Comparison of ENCODE assay signal across 9 mouse cellular contexts in the genomic region with DNA sequence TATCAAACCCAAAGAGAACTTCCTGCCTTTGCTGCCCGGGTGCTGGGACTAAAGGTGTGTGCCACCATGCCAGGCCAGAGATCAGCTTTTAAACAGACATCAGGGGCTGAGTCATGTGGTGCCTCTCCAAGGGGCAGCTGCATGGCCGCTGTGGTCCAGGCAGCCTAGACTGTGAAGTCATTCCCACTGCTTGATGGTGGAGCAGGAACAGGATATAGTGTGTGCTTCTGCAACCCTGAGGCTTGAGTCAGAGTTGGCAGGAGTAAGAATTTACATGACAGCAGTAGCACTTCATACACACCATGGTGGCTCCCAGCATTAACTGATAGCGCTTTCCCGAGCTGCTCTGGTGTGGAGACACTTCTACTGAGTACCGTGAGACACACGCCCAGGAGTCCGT.
A peak's percentile ranks its signal among the peaks of the same experiment; 100 is the strongest.
DNase-seq lines count a peak whose midpoint lies in the region; ATAC-seq and TF ChIP-seq lines count a peak whose summit lies in the region.
"Had no signal": no experiment of that assay in that cellular context is flagged by ENCODE, and none has a peak within 500 bp of the region (broad histone marks: within the 10 kb centered on the region; RNA-seq: fewer than 3 reads in every experiment).

No protein-coding gene starts in this region.

- TF ChIP-seq CTCF in C2C12 (IDR thresholded peaks at IDR 0.05; ENCODE audit: control insufficient read depth, insufficient read depth, insufficient read length) = no peak

- no peak overlapping the region for H3K4me3 ChIP-seq in intestine, embryonic 14.5 days (ENCODE audit: low read depth, low read length)
- H3K4me3 ChIP-seq in intestine, embryonic 15.5 days (replicated peaks) = no peak overlapping the region
- no peak overlapping the region for H3K4me3 ChIP-seq in C2C12 (ENCODE audit: insufficient read depth, poor library complexity, severe bottlenecking)
- no peak overlapping the region for H3K4me3 ChIP-seq in midbrain, embryonic 13.5 days (replicated peaks)
- H3K4me3 ChIP-seq: layer of hippocampus, adult 2 months had no signal

- no peaks in the 10 kb centered on the region for H3K27me3 ChIP-seq in intestine, embryonic 14.5 days (replicated peaks; ENCODE audit: control insufficient read depth, insufficient read depth, low read length)
- no peaks in the 10 kb centered on the region for H3K27me3 ChIP-seq in intestine, embryonic 15.5 days (replicated peaks)
- no peaks in the 10 kb centered on the region for H3K27me3 ChIP-seq in C2C12 (ENCODE audit: control insufficient read depth, insufficient read depth, insufficient read length)
- no peaks in the 10 kb centered on the region for H3K27me3 ChIP-seq in midbrain, embryonic 13.5 days

- 64% methylated on average over 7 of the region's 7 CpGs for WGBS in intestine, embryonic 14.5 days
- 62% methylated on average over 7 of the region's 7 CpGs for WGBS in intestine, embryonic 15.5 days
- WGBS in midbrain, embryonic 13.5 days = 88% methylated on average over 7 of the region's 7 CpGs

- peaks cover 57% of the 10 kb centered on the region for H3K4me1 ChIP-seq in intestine, embryonic 14.5 days (replicated peaks; ENCODE audit: control insufficient read depth, insufficient read depth, low read length)
- H3K4me1 ChIP-seq in intestine, embryonic 15.5 days (replicated peaks) = peaks cover 65% of the 10 kb centered on the region
- H3K4me1 ChIP-seq in midbrain, embryonic 13.5 days (replicated peaks) = peaks cover 34% of the 10 kb centered on the region

- H3ac ChIP-seq in C2C12 (ENCODE audit: control insufficient read depth, insufficient read length, low read depth) = no peak overlapping the region

- no peak overlapping the region for H3K4me2 ChIP-seq in intestine, embryonic 14.5 days (ENCODE audit: low read length)
- H3K4me2 ChIP-seq in intestine, embryonic 15.5 days (replicated peaks) = no peak overlapping the region
- no peak overlapping the region for H3K4me2 ChIP-seq in midbrain, embryonic 13.5 days (replicated peaks)

- peaks cover 72% of the 10 kb centered on the region for H3K79me2 ChIP-seq in C2C12 (ENCODE audit: control insufficient read depth, insufficient read depth)

- no peak for ATAC-seq in intestine, embryonic 14.5 days (replicated peaks; ENCODE audit: low FRiP score, low TSS enrichment, low read depth)
- no peak for ATAC-seq in intestine, embryonic 15.5 days
- no peak for ATAC-seq in midbrain, embryonic 13.5 days

- H3K79me3 ChIP-seq in C2C12 (ENCODE audit: low read depth) = peaks cover 26% of the 10 kb centered on the region

- H3K9me3 ChIP-seq in intestine, embryonic 14.5 days (ENCODE audit: control insufficient read depth, low read length) = no peaks in the 10 kb centered on the region
- H3K9me3 ChIP-seq in intestine, embryonic 15.5 days = no peaks in the 10 kb centered on the region
- no peaks in the 10 kb centered on the region for H3K9me3 ChIP-seq in midbrain, embryonic 13.5 days

- H3K27ac ChIP-seq in intestine, embryonic 14.5 days (ENCODE audit: low read depth) = peak overlapping the region; percentile 47; the same call in 1 of the 2 replicates
- H3K27ac ChIP-seq in intestine, embryonic 15.5 days = no peak overlapping the region
- no peak overlapping the region for H3K27ac ChIP-seq in midbrain, embryonic 13.5 days
- H3K27ac ChIP-seq: layer of hippocampus, adult 2 months had no signal

- no peak for DNase-seq in intestine, embryonic 14.5 days (ENCODE audit: low spot score)
- peak; percentile 70 for DNase-seq in NIH3T3 (ENCODE audit: low read depth)
- DNase-seq in lung, postnatal 14 days = peak; percentile 47
- DNase-seq in retina, postnatal 1 day = no peak
- DNase-seq: cerebellum, adult 18-20 months had no signal

- H3K9ac ChIP-seq in intestine, embryonic 14.5 days (ENCODE audit: low read length) = no peak overlapping the region
- no peak overlapping the region for H3K9ac ChIP-seq in intestine, embryonic 15.5 days
- H3K9ac ChIP-seq in midbrain, embryonic 13.5 days (replicated peaks) = no peak overlapping the region

- peaks cover 49% of the 10 kb centered on the region for H3K36me3 ChIP-seq in intestine, embryonic 14.5 days (ENCODE audit: control insufficient read depth, insufficient read depth, low read length)
- H3K36me3 ChIP-seq in intestine, embryonic 15.5 days = peaks cover 11% of the 10 kb centered on the region; the same call in 1 of the 2 replicates
- peaks cover 44% of the 10 kb centered on the region for H3K36me3 ChIP-seq in C2C12 (ENCODE audit: control insufficient read depth, insufficient read depth)
- H3K36me3 ChIP-seq in midbrain, embryonic 13.5 days = peaks cover 28% of the 10 kb centered on the region

TF ChIP-seq in C2C12, 6 proteins besides CTCF, POLR2A, EP300 and RAD21:
- TF ChIP-seq MYOD1 (IDR thresholded peaks at IDR 0.05; ENCODE audit: control insufficient read depth, insufficient read length, low read depth) = peak; percentile 85
- no peak for TF ChIP-seq MYOG (IDR thresholded peaks at IDR 0.05; ENCODE audit: control insufficient read depth, extremely low read depth, insufficient read length)
- TF ChIP-seq CEBPB (IDR thresholded peaks at IDR 0.05; ENCODE audit: low read depth) = peak; percentile 29
- peak; percentile 67 for TF ChIP-seq USF1 (IDR thresholded peaks at IDR 0.05; ENCODE audit: low read depth)
- peak; percentile 15 for TF ChIP-seq FOSL1 (IDR thresholded peaks at IDR 0.05; ENCODE audit: insufficient read depth, low read length, poor library complexity, severe bottlenecking)
- peak; percentile 79 for TF ChIP-seq MAX (IDR thresholded peaks at IDR 0.05)

Comparison
In these comparisons a context has a peak if more than half of its experiments do, and no peak if none do; other contexts are left out.
1. DNase-seq: peak in NIH3T3 (single experiment) and lung, postnatal 14 days (single experiment); none in intestine, embryonic 14.5 days (single experiment) and retina, postnatal 1 day (single experiment).